Mouse (Mus musculus) kidney, postnatal 36 days (tissue): ENCODE measurements at regions not wholly inside any gene's neighbourhood (a gene's known extent, or its start where the extent isn't known, plus 50 kb on each side); places are given as distances from the start of the nearest gene placed in this dataset.

Experiments used
- DNase-seq, 2 experiments: peaks; one replicate each; pipeline ENCODE4 v3.0.0; 2021 to 2022; ENCODE audit warnings: mixed read lengths in 2 of 2

DNA sequence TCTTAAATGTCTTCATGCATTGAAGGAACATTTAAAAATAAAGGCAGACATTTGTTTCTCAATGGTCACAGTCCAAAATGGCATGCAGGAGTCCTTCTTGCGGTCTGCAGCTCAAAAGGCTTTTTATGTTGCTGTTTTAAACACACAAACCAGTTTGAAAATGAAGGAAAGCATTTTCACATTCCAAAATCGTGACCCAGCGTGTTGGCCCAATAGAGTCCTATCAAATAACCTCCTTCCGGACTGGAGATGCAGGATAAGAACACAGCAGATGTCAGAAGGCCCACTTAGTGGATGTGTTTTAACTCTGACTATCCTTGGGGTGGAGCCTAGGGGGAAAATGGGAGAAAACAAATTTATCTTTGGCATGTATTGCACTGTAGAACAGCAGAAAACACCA lies 263.4 kb upstream of the Pik3r1 start:
- no peak for DNase-seq

DNA sequence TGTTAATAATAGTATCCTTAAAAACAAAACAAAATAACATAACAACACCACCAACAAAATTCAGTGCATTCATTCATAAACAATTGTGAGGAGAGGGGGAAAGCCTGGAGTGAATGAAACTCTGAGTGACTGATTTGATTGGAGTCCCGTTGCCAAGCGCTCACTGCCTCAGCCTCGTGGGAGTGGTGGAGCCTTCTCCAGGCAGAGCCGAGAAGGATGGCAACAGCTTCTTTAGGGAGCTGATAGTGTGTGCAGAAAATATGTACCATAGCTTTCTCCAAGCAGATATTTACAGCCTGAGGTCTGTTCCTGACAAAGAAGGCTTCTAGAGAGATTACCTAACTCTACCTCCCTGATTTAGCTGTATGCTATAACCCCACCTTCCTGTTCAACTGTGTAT lies 266.5 kb upstream of the Pik3r1 start:
- no peak for DNase-seq

GRCm38 (mm10) chr13:102036001-102036400 lies 268.0 kb upstream of the Pik3r1 start:
- peak; percentile 14 to 24 for DNase-seq

DNA sequence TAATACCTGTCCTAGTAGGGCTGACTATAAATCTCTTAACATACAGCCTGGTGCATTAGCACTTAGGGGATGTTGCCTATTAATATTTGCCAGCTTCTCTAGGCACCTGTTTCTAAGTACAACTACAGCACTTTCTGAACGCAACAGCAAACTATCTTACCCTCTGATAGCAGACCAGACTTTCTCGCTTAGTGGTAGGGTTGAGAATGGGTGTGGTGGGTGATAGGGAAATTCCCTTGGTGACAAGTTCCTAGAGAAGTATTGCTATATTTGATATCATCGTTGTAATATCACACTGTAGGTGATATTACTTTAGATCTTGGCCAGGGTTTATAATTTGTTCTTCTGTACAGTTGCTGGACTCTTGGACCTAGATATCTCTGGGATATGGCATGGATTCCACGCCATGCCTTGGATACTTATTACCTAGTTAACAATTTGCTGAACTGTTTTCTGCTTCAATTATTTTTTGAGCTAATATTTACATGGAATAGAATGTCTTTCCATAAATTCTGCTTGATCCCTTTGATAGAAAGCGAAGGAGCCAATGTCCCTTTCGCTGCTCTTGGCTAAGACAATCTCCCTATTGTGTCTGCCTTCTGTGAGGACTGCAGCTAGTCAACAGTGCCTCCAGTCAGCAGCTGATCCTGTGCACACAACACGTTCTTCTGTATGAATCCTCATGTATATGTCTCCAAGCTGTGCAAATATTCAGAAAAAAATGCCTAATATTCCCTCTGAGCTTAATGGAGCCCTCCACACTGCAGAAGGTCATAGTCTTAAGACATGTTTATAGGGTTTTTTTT lies 269.0 kb upstream of the Pik3r1 start:
- DNase-seq: no peak

DNA sequence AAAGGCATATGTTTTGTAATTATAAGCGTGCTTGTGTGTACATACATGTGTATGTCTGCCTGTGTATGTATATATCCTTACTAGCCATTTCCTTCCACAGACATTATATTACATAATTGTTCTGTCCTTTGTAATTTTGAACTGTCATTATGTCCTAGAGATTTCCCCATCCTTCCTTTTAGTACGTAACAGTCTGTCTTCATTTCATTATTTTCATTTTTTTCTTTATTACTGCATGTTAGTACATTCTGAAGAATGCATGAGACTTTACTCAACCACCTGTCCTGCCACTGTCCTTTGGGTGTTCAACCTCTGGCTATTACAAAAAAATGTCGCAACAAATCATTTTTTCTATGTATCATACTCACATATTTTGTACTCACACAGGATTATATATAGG lies 292.2 kb upstream of the Pik3r1 start:
- no peak for DNase-seq

- no peak for DNase-seq
These were observed 296.7 kb upstream of the Pik3r1 start for GRCm38 (mm10) chr13:102064590-102065273.

DNA sequence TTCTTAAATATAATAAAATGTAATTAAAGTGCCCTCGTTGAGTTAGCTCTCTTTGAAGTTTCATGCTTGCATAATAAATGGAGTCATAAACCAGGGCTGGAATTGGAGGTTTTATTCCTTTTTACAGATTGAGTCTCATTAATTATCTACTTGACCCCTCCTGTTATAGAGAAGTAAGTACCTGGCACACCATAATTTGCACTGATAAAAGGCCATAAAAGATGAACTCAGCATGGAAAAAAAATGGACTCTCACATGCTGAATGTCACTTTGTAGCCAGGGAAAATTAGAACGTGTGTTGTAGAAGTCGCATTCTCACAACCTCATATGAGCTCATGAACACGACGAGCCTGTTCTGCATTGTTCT lies 297.2 kb upstream of the Pik3r1 start:
- no peak for DNase-seq

GRCm38 (mm10) chr13:102065796-102066195 lies 297.8 kb upstream of the Pik3r1 start:
- DNase-seq: no peak

GRCm38 (mm10) chr13:102070740-102071139 lies 302.7 kb upstream of the Pik3r1 start:
- no peak for DNase-seq

DNA sequence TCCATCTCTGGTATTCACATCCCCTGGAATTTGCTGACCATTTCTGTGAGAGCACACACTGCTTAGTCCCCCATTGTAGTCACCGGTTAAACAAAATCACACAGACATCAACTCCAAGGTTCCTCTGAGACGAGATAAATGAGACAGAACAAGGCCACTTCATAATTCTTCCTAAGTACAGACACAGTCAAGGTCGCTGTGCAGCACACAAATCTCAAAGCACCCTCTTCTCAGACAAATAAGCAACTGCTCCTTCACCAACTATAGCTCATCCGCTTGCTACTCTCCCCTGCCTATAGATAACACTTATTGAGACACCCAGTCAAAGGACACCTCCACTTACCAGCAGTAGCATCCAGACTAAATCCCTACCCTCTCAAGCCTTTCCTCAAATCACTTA lies 304.3 kb upstream of the Pik3r1 start:
- no peak for DNase-seq

- no peak for DNase-seq
These were observed 319.7 kb upstream of the Pik3r1 start for GRCm38 (mm10) chr13:102087766-102088165.

- DNase-seq: no peak
These were observed 321.5 kb upstream of the Pik3r1 start for GRCm38 (mm10) chr13:102089551-102089950.

- DNase-seq: no peak
These were observed 326.2 kb upstream of the Pik3r1 start for GRCm38 (mm10) chr13:102094193-102094592.

DNA sequence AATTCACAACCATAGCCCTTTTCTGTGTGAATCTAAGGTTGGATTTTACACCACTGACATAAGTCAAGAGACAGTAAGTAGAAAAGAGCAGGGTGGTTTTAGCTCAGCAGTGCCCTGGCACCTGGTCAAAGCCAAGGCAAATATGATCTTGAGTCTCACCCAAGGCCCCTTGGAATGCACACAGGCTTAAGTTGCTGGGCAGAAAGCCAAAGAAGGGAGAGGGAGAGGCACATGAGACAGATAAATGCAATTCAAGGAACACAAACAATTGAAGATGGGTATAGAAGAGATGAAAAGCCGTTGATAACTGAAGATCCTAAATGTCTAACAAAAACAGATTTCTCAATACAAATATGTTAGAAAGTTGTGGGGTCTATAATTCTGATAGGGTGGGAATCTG lies 335.1 kb upstream of the Pik3r1 start:
- no peak for DNase-seq

DNA sequence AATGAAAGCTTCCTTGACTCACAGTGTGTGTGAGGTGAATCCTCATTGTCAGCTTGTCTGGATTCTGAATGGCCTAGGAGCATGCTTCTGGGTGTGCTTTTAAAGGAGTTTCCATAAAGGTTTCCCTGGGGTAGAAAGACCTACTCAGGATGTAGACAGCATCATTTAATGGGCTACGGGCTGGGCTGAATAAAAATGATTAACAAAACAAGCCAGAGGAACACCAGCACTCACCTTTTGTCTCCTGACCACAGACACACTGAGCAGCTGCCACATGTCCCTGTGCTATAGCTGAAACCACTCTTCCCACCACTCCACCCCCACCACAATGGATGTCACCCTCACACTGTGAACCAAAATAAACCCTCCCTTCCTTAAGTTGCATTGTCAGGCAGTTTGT lies 338.2 kb upstream of the Pik3r1 start:
- DNase-seq: no peak

GRCm38 (mm10) chr13:102108204-102108603 lies 340.2 kb upstream of the Pik3r1 start:
- no peak for DNase-seq

DNA sequence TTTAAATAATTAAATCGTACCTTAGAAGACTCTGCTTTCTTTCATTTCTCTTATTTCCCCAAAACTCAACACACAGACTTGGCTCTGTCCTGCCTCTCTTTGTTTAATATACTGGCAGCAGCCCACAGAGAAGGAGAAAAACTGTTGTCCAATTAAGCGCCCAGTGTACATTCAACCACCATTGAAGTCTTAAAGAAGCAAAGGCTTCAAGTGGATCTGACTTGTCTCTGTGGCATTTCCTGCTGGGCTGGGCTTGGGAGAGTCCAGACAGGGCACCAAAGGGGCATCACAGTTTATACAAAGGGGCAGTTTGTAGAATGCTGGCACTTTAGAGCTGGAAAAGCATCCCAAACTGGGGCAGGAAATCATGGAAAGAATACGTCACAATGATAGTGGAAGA lies 340.9 kb upstream of the Pik3r1 start:
- DNase-seq: no peak

- DNase-seq: peak; percentile 47 to 79
These were observed 345.9 kb upstream of the Pik3r1 start for GRCm38 (mm10) chr13:102113941-102114340.

GRCm38 (mm10) chr13:102122341-102122740 lies 354.3 kb upstream of the Pik3r1 start:
- DNase-seq: no peak

- no peak for DNase-seq
These were observed 360.0 kb upstream of the Pik3r1 start for GRCm38 (mm10) chr13:102127933-102128430.

GRCm38 (mm10) chr13:102131459-102131858 lies 363.4 kb upstream of the Pik3r1 start:
- DNase-seq: no peak

DNA sequence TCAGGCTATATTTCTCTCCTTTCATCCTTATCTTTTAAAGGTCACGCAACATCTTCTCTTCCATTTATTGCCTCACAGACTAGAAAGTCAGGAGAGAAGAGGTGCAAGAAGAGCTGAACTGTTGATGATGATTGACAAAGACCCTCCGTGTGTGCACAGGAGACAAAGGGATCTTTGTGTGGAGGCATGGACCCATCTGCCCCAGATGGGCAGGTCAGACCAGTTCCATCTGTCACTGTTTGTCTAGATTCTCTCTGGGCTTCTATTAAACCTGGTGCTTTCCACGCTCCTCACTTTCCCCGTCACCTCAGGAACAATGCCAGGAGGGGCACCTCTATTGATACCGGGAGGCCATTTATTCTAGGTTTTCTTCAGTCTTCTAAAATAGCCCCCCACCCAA lies 364.1 kb upstream of the Pik3r1 start:
- no peak for DNase-seq

- no peak for DNase-seq
These were observed 364.7 kb upstream of the Pik3r1 start for GRCm38 (mm10) chr13:102132696-102133095.

- no peak for DNase-seq
These were observed 367.2 kb upstream of the Pik3r1 start for GRCm38 (mm10) chr13:102135210-102135609.
